Mouse (Mus musculus): ENCODE measurements around the gene Akap12.

Gene Akap12

GRCm38 (mm10) chr10:4266041-4266930, at the start of gene Akap12:
Gene Akap12, plus strand, starts transcription at chr10:4266380.
- peak; percentile 35 for DNase-seq

GRCm38 (mm10) chr10:4230563-4231359, 35.4 kb upstream of the Akap12 start:
- DNase-seq: no peak

- DNase-seq: peak; percentile 21
Observed at GRCm38 (mm10) chr10:4233102-4233501, 33.1 kb upstream of the Akap12 start.

GRCm38 (mm10) chr10:4239794-4240574, 26.2 kb upstream of the Akap12 start:
- DNase-seq: peak; percentile 67

GRCm38 (mm10) chr10:4243591-4244300, 22.4 kb upstream of the Akap12 start:
- DNase-seq: peak; percentile 60

- peak; percentile 32 for DNase-seq
Observed at GRCm38 (mm10) chr10:4245812-4246211, 20.4 kb upstream of the Akap12 start.

- no peak for DNase-seq
Observed at GRCm38 (mm10) chr10:4246407-4246806, 19.8 kb upstream of the Akap12 start.

- DNase-seq: no peak
Observed at GRCm38 (mm10) chr10:4249235-4249845, 16.8 kb upstream of the Akap12 start.

GRCm38 (mm10) chr10:4250681-4251080, 15.5 kb upstream of the Akap12 start:
- DNase-seq: no peak

- no peak for DNase-seq
Observed at GRCm38 (mm10) chr10:4253613-4254012, 12.6 kb upstream of the Akap12 start.

GRCm38 (mm10) chr10:4254459-4254858, 11.7 kb upstream of the Akap12 start:
- no peak for DNase-seq

- no peak for DNase-seq
Observed at GRCm38 (mm10) chr10:4260925-4261324, 5.3 kb upstream of the Akap12 start.

- DNase-seq: no peak
Observed at GRCm38 (mm10) chr10:4261359-4261952, 4.7 kb upstream of the Akap12 start.

- peak; percentile 20 for DNase-seq
Observed at GRCm38 (mm10) chr10:4265641-4266040, 539 bp upstream of the Akap12 start.

- peak; percentile 21 for DNase-seq
Observed at GRCm38 (mm10) chr10:4266931-4267310, 741 bp downstream of the Akap12 start.

- peak; percentile 26 for DNase-seq
Observed at GRCm38 (mm10) chr10:4267481-4267880, 1.3 kb downstream of the Akap12 start.

- DNase-seq: no peak
Observed at GRCm38 (mm10) chr10:4268140-4268539, 2.0 kb downstream of the Akap12 start.

- no peak for DNase-seq
Observed at GRCm38 (mm10) chr10:4275572-4275971, 9.4 kb downstream of the Akap12 start.

GRCm38 (mm10) chr10:4276081-4276480, 9.9 kb downstream of the Akap12 start:
- no peak for DNase-seq

GRCm38 (mm10) chr10:4278041-4278440, 11.9 kb downstream of the Akap12 start:
- peak; percentile 14 for DNase-seq

- DNase-seq: peak; percentile 18
Observed at GRCm38 (mm10) chr10:4282395-4282794, 16.2 kb downstream of the Akap12 start.

All from lung, postnatal 10 days (tissue).